Mouse (Mus musculus): ENCODE measurements around the gene Szt2.

Gene Szt2

GRCm38 (mm10) chr4:118410871-118411270, 1.8 kb upstream of the Szt2 start:
- no peak for DNase-seq

GRCm38 (mm10) chr4:118402701-118403100, 6.4 kb downstream of the Szt2 start:
- DNase-seq: no peak

GRCm38 (mm10) chr4:118401918-118402317, 7.2 kb downstream of the Szt2 start:
- no peak for DNase-seq

GRCm38 (mm10) chr4:118401421-118401820, 7.7 kb downstream of the Szt2 start:
- DNase-seq: no peak

- no peak for DNase-seq
These were observed 10.7 kb downstream of the Szt2 start for GRCm38 (mm10) chr4:118398400-118398799.

- DNase-seq: no peak
These were observed 12.6 kb downstream of the Szt2 start for GRCm38 (mm10) chr4:118396433-118396832.

- DNase-seq: no peak
These were observed 13.8 kb downstream of the Szt2 start for GRCm38 (mm10) chr4:118395289-118395688.

GRCm38 (mm10) chr4:118394505-118394904, 14.6 kb downstream of the Szt2 start:
- DNase-seq: no peak

GRCm38 (mm10) chr4:118390146-118390545, 18.9 kb downstream of the Szt2 start:
- DNase-seq: no peak

- no peak for DNase-seq
These were observed 21.8 kb downstream of the Szt2 start for GRCm38 (mm10) chr4:118387316-118387715.

- no peak for DNase-seq
These were observed 25.8 kb downstream of the Szt2 start for GRCm38 (mm10) chr4:118383271-118383670.

- no peak for DNase-seq
These were observed 33.1 kb downstream of the Szt2 start for GRCm38 (mm10) chr4:118375999-118376398.

- no peak for DNase-seq
These were observed 37.3 kb downstream of the Szt2 start for GRCm38 (mm10) chr4:118371822-118372221.

- DNase-seq: no peak
These were observed 40.5 kb downstream of the Szt2 start for GRCm38 (mm10) chr4:118368616-118369015.

- DNase-seq: no peak
These were observed 41.5 kb downstream of the Szt2 start for GRCm38 (mm10) chr4:118367551-118367950.

GRCm38 (mm10) chr4:118365991-118366390, 43.1 kb downstream of the Szt2 start:
- no peak for DNase-seq

- DNase-seq: no peak
These were observed 44.4 kb downstream of the Szt2 start for GRCm38 (mm10) chr4:118364641-118365040.

- DNase-seq: no peak
These were observed 45.1 kb downstream of the Szt2 start for GRCm38 (mm10) chr4:118363985-118364384.

- DNase-seq: no peak
These were observed 46.2 kb downstream of the Szt2 start for GRCm38 (mm10) chr4:118362879-118363278.

- no peak for DNase-seq
These were observed 47.6 kb downstream of the Szt2 start for GRCm38 (mm10) chr4:118361451-118361850.

GRCm38 (mm10) chr4:118359896-118360720, 49.0 kb downstream of the Szt2 start:
- DNase-seq: peak; percentile 79

GRCm38 (mm10) chr4:118359211-118359895, 49.7 kb downstream of the Szt2 start:
- no peak for DNase-seq

GRCm38 (mm10) chr4:118358159-118358895, 50.7 kb downstream of the Szt2 start:
- no peak for DNase-seq

- no peak for DNase-seq
These were observed 51.6 kb downstream of the Szt2 start for GRCm38 (mm10) chr4:118357504-118357903.
